Mouse (Mus musculus): ENCODE data around the gene Ak2.

The Ak2 gene

DNA sequence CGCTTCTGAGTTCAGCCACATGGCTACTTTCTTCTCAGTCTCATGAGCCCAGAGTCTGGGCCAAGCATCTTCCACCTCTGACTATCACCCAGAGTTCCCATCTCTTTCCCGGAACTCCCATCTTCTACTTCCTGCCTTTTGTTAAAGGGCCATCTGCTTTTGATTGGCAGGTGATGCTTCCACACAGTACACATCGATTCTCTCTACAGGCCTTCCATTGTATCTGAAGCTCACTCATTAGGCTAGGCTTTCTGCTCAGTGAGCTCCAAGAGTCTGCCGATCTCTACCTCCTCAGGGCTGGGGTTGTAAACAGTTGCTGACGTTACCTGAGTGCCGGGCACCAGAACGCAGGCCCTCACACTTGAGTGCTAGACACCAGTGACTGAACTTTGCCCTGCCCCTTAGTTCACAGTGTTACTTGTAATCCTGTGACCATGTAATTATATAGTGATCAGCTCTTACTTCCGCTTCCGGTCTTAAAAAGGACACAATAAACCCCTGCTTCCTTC is at the start of gene Ak2:
TSS of gene Ak2 (plus strand) at position 459 of the 509 bp plus-strand sequence.
- no peak for DNase-seq

DNA sequence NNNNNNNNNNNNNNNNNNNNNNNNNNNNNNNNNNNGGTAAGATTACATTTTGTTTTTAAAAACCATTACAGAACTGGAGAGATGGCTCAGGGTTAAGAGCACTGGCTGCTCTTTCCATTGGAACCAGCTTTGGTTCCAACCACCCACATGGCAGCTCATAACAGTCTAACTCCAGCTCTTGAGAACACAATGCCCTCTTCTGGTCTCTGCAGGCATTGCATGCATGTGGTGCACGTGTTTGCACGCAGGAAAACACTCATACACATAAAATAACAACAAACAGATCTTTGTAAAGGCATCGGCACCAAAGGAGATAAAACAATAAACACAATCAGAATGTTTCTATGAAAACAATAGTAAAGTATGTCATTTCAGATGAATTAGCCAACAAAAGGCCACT is 49.4 kb upstream of the Ak2 start:
- no peak for DNase-seq

DNA sequence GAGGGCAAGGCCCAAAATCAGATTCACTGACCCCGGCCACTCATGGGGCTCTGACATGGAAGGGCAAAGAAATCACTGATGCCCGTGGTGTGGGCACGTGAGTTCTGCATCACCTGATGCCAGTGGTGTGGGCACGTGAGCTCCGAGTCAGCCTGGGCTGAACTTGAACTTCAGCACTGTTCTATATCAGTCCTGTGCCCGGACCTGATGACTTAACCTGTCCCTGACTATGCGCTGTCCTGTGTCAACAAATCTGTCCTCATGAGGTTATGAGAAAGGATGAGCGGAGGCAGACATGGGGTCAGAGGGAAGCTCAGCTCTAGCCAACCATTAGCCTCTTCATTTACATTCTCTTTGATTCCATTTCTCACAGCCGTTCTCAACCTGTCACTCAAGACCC is 45.0 kb upstream of the Ak2 start:
- no peak for DNase-seq

DNA sequence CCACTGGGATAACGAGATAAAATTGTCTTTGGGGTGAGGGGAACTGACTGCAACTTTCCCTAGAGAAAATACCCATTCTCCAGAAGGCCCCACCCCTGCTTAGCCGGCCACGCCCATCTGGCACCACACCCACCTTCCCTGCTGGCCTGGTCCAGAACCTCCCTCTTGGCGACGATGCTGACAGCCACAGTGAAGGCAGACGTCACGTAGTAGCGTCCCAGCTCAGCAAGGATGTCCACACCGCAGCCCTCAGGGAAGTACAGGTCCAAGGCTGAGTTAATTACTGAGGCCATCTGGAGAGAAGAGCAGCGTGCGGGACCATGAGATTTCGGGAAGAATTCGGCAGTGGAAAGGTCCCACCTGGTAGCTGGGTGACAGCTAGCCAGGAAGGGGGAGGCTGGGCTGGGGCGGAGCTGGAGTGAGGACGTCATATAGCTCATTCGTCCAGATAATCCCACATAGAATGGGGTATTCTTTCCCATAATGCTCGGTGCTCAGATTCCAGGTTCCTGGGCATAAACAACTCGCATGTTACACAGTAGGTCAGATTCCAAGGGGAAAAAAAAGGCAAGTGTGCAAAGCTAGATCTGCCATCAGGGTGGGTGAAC is 44.3 kb upstream of the Ak2 start:
- DNase-seq: no peak

DNA sequence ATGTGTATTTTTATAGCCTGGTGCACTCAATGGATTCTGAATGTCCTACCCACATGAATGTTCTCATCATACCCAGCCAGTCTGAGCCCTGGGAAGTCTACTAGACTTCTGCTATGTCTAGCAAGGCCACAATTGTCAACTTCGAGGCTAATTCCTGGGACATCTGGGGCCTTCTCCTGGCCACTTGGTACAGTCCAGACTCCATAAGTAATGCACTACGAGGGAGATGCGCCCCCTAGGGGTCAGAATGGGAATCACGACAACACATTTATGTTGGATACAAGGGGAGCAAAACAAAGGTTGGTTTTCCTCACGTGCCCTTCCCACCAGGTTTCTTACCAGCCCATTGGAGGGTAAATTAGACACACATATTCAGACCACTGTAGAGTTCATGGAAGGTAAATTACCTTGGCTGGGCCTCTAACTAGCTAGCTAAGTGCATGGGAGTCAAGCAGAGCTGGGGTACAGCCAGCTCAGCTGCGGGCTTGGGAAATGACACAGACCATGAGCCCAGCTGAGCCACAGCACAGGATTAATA is 43.6 kb upstream of the Ak2 start:
- peak; percentile 43 for DNase-seq

DNA sequence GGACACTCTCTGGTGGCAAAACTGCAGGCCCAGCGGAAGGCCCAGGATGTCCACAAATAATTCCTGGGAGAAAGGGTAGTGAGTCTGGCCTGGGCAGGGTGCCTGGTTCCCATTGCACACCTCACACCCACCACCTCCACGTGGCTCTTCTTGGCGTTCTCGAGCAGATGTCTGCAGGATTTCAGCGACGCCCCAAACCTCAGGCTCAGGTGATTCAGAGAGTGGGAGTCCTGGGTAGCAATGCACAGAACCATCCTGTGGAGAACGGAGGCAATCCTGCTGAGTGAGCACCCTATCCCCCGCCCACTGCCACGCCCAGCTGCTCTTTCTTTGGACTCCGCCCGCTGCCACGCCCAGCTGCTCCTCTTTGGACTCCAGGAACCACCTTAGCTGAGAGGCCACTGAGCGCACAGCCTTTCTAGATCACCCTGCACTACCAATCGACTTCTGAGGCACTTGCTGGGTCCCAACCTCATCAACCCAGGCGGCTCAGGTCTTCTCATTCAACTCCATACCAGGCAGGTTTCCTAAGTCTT is 42.2 kb upstream of the Ak2 start:
- no peak for DNase-seq

DNA sequence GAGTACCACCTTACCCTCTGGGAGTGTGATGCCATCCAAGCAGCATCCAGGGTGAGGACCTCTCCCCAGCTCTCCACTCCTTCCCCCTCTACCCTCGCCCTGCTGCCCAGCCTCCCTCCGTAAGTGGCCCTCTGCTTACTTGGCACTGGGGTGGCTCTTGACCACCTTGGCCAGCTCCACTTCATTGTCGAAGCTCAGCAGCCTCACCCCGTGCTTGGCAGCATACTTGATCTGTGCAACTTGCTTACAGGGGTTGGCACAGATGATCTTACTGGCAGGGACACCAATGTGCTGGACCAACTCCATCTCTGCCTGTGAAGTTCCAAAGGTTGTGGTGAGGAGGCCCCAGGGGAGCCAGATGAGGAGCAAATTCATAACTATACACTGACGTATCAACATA is 41.3 kb upstream of the Ak2 start:
- no peak for DNase-seq

DNA sequence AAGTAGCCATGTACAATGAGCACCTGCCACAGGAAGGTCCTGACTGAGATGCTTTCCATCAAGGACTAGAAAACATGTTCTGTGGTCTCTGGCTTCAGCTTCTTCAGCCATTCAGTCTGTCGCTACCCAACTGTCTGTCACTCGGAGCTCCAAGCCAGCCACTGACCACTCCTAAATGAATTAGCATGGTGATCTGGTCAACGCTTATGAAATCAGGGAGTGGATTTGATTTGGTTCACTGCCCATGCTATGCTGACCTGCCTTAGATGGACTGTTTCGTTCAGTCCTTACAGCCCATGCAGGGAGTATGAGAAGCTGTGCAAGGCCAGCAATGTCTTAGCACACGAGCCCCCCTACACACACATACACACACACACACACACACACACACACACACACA is 37.9 kb upstream of the Ak2 start:
- DNase-seq: no peak

DNA sequence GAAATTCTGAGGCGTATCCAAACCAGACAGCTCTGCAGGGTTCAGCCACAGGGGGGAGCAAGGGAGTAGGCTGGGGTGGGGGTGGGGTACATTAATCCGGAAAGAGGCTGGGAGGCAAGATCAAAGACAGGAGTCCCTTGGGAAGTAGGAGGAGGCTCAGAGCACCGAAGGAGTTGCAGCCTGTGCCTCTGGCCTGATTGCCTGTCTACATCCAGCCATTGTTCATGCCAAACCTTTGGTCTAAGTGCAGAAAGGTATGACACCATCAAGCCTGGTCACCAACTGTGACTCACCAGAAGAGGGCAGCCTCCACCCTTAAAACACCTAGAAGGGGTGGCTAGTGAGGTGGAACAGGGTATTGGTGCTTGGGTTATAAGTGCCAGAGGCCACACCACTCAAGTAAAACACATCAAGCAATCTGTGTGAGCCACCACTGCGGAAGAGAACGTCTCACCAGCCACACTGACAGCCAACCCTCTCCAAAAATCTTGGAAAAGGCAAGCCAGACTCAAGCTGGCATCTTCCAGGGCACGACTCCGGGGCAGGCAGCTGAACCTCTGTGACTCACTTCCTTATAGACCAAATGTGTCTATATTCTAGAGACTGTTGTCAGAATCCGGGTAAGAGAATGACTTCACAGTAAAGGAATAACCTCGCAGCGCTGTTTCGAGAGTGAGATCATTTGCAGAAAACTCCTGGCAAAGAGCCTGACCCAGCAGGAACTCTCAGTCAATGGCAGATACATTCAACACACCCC is 34.4 kb upstream of the Ak2 start:
- DNase-seq: peak; percentile 43

DNA sequence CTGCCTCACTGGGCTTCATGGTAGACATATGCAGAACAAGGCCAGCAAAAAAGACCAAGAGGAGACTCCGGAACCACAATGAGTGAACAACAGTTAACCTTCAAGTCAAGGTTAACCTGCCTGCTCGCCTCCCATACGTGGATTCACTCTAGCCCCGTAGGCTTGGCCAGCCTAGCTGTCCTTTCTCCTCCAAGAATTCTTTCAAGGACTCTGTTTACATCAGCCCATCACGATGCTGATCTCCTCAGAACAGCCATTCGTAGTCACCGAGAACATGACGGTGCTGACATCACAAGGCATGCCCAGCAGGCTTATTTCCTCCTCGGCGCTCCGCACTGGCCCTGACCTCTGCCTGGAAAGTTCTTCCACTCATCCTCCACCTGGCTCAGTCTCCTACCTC is 33.6 kb upstream of the Ak2 start:
- no peak for DNase-seq

DNA sequence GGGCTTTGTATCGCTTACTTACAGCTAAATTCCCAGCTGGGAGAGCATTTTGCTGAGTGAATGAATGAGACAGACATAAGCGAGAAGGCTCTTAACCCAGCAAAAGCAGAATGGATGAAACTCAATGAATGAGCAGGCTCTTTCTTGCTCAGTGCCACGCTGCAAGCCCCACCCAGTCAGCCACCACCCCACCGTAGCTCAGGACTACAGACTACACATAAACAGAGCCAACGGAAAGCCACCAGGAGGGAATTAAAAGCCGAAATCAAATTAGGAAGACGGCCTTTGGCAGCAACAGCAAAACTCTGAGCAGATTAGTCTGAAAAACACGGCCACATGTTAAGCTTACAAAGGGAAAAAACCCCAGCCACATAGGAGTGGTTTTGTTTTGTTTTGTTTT is 32.9 kb upstream of the Ak2 start:
- DNase-seq: no peak

DNA sequence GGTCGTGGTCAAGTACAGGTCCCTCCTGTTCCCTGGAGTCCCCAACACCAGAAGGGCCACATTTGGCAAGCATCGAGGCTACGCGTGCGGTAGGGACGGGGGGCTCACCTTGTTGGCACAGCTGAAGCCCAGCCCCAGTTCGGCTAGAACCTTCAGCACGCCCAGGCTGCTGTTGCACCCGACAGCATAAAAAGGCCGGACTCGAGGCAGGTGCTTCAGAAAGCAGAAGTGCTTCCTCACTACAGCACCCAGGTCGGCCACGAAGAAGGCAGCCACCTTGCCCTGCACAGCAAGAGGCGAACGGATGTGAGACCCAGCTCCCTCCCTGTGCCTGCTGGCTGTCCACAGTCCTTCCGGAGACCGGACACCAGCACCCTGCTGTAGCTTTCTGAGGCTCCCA is 32.1 kb upstream of the Ak2 start:
- DNase-seq: no peak

DNA sequence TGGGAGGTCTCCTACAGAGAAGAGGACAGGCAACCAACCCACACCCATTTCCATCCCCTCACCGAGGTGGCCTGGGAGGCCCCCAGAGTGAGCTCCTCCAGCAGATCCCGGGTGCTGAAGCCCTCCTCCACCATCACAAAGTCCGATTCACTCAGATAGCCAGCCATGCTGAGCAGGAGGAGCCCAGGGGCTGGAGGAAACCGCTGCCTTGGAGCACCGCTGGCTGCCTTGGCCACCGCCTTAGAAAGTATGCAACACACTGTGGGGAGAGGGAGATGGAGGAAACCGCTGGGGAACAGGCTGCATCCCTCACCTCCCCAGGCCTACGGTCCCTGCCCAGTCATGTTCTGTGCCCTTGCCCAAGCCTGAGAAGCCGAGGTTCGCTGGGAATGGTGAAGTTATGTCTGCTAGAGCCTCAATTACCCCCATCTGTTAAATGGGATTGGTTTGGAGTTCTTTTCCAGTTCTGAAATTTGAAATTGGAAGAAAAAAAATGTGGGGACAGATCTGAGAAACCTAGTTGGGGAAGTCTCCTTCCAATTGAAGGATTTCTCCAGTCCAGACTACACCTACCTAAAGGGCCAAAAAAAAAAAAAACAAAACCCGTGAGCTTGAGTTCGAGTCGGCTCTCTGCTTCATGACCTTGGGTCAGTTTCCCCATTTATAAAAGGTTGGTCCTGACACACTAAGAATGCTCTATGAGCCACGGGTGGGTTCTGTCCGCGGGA is 30.3 kb upstream of the Ak2 start:
- DNase-seq: no peak

DNA sequence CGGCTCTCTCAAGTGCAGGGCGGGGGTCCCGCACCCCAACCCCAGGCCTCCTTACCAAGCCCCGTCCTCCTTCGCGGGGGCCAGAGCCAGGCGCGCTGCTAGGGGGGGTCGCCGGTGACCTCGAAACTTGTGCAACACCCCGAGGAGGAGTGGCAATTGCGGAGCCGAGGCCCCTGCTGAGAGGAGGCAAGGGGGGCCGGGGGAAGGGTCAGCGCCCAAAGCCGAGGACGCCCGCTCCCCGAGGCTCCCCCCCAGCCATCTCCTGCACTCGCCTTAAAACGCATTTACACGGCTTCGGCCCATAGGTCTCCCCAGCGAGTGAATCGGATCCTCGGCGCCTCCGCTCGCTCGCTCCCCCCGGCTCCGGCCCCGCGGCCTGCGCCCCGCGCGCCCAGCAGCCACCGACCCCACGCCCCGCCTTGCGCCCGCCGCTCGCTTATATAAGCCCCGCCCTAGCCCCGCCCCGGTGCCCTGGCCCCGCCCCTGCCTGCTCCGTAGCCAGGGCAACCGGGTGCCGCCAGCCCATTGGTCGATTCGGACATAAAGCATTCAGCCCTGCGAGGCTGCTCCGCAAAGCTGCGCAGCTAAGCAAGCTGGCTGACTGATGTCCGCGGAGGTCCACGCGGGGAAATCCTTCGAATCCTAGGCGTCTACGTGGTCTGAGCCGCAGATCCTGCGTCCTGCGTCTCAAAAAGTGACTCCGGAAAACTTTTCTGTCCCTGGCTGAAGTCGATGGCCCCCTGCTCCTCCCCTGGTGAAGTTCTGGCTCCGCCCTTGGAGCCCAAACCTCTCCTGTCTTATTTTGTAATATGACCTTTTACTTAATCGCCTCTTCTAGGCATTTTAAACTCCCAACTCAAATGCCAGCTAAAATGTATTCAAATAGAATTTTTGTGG is 29.5 kb upstream of the Ak2 start, which contains the start of gene Azin2:
TSS of gene Azin2 (minus strand) at position 414 of the 897 bp plus-strand sequence.
- peak; percentile 86 for DNase-seq

DNA sequence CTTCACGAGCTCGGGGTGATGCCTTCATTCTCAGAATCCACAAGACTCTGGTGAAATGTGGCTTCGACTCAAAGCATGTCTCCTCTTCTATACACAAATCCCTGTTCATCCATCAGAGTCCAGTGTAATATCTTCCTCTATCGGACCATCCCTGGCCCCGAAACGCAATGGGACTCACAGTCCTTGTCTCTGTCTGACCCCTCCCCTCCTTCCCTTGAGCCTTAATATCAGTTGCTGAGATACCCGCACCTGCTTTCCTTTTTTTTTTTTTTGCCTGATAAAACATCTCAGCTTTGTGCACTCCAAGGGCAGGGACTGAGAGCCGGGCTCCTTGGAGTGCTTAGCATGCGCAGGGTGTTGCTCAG is 28.9 kb upstream of the Ak2 start:
- DNase-seq: no peak

DNA sequence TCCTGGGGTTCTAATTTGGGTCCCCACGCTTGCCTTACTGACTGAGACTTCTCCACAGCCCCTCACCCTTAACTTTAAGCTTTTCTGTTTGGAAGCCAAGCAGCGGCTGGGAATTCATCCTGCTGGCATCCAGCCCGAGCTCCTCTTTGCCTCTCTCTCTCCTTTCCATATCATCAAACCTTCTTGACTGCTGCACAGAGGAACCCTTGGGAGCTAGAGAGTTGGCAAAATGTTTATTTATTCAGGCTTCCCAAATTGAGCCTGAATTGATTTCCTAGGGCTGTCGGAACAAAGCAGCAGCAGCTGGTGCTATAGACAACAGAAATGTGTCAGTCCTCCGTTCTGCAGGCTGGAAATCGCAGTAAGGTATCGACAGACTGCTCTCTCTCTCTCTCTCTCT is 25.0 kb upstream of the Ak2 start:
- DNase-seq: no peak

DNA sequence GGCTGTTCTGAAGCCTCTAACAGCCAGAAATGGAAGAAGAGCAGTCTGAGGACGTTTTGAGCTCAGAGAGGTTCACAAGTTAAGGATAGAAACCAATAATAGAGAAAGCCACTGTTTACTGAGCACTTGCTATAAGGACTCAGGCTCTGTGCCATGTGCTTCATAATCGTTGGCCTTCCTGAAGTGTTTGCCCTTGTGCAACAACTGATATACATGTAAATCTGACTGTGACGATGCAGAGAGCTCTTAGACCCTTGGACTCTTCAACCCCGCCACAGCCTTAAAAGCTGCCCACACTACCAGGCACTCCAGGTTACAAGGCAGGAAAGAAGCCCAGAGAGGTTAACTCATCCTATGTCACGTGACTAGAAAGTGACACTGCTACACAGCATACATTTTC is 22.7 kb upstream of the Ak2 start:
- no peak for DNase-seq

DNA sequence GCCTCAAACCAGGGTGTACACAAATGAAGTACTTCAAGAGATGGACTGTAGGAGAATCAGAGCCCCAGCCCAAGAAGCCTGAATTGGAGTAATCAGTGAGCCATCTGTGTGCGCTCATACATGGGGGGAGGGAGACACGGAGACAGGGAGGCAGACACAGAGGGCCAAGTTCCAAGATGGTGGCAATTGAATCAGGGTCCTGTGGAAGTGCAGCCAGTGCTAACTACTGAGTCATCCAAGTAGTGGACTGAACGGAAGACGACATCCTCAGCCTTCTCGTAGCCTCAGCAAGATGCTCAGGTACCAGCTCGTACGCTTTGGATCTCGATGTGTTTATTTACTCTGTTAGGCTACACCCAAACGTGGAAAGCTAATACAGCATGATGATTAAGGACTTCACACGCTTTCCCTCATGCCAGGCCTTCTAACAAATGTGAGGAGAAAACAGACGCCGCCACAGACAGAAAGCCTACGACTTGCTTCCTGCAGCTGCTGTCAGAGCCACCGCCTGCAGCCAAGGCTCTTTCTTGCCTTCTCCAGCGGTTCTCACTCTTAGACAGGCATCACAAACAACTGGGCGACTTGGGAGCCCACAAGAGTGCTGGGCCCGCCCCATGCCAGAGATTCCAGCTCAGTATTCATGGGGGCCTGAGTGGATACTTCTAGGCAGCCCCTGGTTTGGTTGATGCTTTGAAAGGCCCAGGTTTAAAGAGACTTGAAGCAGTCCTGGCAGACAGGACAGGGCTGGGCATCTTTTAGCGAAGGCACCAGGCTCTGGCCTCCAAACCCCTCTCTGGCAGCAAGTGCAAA is 21.9 kb upstream of the Ak2 start:
- no peak for DNase-seq

DNA sequence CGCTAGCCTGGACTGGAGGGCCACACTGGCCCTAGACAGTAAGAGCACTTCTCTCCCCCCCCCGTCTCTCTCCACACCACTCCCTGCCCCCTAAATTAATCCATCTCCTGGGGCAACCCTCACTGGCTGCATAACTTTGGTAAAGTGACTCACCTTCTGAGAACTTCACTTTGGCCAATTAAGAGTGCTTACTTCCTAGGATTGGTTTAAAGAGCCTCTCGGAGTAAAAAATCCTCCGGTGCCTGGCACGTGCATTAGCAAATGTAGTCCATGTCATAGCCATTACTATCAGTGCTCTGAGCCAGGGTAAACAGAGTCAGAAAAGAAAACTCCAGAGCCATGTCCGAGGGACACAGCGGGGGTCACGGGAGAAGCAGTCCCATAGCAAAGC is 21.3 kb upstream of the Ak2 start:
- no peak for DNase-seq

DNA sequence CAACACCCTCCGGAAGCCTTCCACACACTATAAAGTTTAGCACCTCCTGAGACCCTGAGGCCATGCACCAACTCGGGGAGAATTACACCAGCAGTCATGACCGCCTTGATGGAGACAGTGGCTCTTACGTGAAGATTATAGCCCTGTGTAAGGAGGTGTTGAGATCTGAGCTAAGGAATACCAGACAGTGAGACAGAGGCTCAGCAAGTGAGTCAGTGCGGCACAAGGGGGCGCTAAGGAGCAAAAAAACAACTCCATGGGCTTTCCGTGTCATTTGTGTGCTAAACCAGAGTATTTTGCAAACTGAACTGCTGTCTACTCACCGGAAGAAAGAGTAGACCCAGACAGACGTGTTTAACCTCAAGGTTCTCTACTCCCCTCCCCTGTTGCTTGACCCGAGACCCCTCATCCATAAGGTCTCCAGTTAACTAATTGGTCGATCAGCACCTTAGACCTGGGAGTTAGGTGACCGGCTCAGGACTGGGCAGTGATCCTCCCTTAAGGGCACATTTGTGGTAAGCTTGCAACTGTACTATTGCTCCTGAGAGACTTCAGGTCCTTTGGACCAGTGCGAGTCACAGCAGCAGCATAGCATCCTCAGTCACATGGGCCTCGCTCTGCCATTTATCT is 20.6 kb upstream of the Ak2 start:
- peak; percentile 73 for DNase-seq

DNA sequence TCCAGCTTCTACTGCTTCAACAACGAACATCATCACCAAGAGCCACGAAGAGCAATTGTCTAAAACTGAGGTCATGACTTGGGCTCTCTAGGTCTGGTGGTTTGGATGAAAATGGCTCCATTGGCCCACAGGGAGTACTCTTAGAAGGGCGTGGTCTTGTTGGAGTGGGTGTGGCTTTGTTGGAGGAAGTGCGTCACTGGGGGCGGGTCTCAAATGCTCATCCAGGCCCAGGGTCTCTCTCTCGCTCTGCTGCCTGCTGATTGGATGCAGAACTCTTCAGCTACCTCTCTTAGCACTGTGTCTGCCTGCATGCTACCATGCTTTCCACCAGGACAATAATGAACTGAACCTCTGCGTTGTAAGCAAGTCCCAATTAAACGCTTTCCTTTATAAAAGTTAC is 17.1 kb upstream of the Ak2 start:
- DNase-seq: no peak

Data from thymus, postnatal 25 days (tissue).